Mouse (Mus musculus): ENCODE data around the gene Stk4. TPM values are rescaled to one million over a fixed set of nuclear protein-coding genes. Genes with fewer than 3 reads are reported as not detected.
A peak's percentile ranks its signal among the peaks of the same experiment; 100 is the strongest.

Gene Stk4
- polyA plus RNA-seq, 1 experiment from 2014 or later = 14.2 TPM

DNA sequence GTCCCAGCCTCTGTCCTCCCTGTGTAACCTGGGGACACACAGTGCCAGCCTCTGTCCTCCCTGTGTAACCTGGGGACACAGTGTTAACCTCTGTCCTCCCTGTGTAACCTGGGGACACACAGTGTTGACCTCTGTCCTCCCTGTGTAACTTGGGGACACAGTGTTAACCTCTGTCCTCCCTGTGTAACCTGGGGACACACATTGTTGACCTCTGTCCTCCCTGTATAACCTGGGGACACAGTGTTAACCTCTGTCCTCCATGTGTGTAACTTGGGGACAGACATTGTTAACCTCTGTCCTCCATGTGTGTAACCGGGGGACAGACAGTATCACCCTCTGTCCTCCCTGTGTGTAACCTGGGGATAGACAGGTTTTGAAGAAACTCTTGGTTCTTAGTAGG lies 61.5 kb downstream of the Stk4 start:
- WGBS = 92% methylated on average over 1 of the region's 1 CpGs
- H3K27me3 ChIP-seq (replicated peaks) = no peaks in the 10 kb centered on the region
- H3K4me2 ChIP-seq = no peak overlapping the region
- no peak overlapping the region for H3K27ac ChIP-seq (replicated peaks)
- H3K9ac ChIP-seq = no peak overlapping the region
- H3K9me3 ChIP-seq = no peaks in the 10 kb centered on the region
- H3K4me1 ChIP-seq = peaks cover 15% of the 10 kb centered on the region
- peaks cover 12% of the 10 kb centered on the region; the same call in 1 of the 2 replicates for H3K36me3 ChIP-seq
- no peak overlapping the region for H3K4me3 ChIP-seq
- no peak for ATAC-seq (ENCODE audit: extremely low read depth, insufficient number of reproducible peaks, low FRiP score, low TSS enrichment)

DNA sequence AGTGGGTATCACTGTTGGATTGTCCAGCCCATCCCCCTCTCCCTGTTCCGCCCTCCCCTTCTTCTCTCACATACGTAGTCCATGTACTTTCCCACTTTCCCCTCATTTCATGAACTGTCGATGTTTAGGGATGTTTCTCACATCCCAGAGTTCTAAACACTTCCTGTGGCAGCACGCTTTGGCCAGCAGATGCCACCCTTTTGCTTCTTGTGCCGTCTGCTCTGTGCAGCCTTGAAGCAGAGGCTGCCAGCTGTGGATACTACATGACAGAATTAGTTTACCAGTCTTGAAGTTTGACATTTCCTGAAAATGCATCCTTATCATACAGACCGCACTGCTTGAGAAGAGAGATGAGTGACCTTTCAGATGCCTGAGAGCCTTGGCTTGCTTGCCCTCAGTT lies 64.4 kb downstream of the Stk4 start:
- Histone ChIP-seq H3K27me3 (replicated peaks) (no peaks in the 10 kb centered on the region), H3K4me1 (peaks cover 30% of the 10 kb centered on the region), H3K4me3 (no peak overlapping the region), H3K36me3 (peaks cover 12% of the 10 kb centered on the region; the same call in 1 of the 2 replicates), H3K27ac (replicated peaks) (no peak overlapping the region), H3K4me2 (no peak overlapping the region), H3K9ac (no peak overlapping the region), H3K9me3 (no peaks in the 10 kb centered on the region)
- ATAC-seq (ENCODE audit: extremely low read depth, insufficient number of reproducible peaks, low FRiP score, low TSS enrichment) = no peak; the same call in 1 of the 2 replicates
- 51% methylated on average over 6 of the region's 6 CpGs for WGBS

DNA sequence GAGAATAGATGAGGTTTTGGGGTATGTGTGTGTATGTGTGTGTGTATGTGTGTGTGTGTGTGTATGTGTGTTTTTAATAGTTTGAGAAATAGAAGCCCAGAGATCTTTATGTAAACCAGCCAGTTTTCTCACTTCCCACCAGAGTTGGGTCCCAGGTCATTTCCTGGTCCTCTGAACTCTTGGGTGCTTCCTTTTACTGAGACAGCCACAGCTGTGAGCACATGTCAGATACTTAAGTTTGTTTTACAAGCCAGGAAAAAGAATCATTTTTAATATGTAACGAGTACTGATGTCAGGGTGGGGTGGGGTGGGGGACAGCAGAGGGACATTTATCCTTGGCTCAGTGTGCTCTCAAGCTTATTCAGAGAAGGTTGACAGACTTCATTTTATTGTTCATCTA lies 65.2 kb downstream of the Stk4 start:
- H3K27me3 ChIP-seq (replicated peaks) = no peaks in the 10 kb centered on the region
- no peak for ATAC-seq (ENCODE audit: extremely low read depth, insufficient number of reproducible peaks, low FRiP score, low TSS enrichment)
- peaks cover 12% of the 10 kb centered on the region; the same call in 1 of the 2 replicates for H3K36me3 ChIP-seq
- 73% methylated on average over 1 of the region's 1 CpGs for WGBS
- H3K4me3 ChIP-seq = no peak overlapping the region
- no peaks in the 10 kb centered on the region for H3K9me3 ChIP-seq
- H3K27ac ChIP-seq (replicated peaks) = peak overlapping the region; percentile 53
- no peak overlapping the region for H3K9ac ChIP-seq
- peaks cover 36% of the 10 kb centered on the region for H3K4me1 ChIP-seq
- no peak overlapping the region for H3K4me2 ChIP-seq

DNA sequence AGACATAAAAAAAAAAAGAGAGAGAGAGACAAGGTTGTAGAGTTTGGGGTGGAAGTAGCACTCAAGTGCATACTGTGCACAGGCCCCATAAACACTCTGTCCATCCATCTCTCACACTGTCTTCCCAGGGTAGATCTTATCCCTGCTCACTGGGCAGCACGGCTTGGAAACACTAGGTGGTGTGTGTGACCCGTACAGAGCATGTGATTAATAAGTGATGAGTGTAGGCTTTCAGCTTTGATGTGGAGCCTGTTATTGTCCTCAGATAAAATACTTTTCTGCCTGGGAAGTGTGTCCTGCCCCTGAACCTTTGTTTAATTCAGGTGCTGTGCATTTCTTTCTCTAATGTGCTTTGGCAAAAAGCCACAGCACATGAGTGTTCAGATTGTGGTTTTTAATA lies 66.3 kb downstream of the Stk4 start:
- peak overlapping the region; percentile 53 for H3K27ac ChIP-seq (replicated peaks)
- H3K4me1 ChIP-seq = peaks cover 46% of the 10 kb centered on the region
- no peak for ATAC-seq (ENCODE audit: extremely low read depth, insufficient number of reproducible peaks, low FRiP score, low TSS enrichment)
- peaks cover 3% of the 10 kb centered on the region; the same call in 1 of the 2 replicates for H3K36me3 ChIP-seq
- no peak overlapping the region for H3K4me3 ChIP-seq
- no peak overlapping the region; the same call in 1 of the 2 replicates for H3K9ac ChIP-seq
- 20% methylated on average over 2 of the region's 2 CpGs for WGBS
- H3K4me2 ChIP-seq = no peak overlapping the region
- no peaks in the 10 kb centered on the region for H3K27me3 ChIP-seq (replicated peaks)
- no peaks in the 10 kb centered on the region for H3K9me3 ChIP-seq

DNA sequence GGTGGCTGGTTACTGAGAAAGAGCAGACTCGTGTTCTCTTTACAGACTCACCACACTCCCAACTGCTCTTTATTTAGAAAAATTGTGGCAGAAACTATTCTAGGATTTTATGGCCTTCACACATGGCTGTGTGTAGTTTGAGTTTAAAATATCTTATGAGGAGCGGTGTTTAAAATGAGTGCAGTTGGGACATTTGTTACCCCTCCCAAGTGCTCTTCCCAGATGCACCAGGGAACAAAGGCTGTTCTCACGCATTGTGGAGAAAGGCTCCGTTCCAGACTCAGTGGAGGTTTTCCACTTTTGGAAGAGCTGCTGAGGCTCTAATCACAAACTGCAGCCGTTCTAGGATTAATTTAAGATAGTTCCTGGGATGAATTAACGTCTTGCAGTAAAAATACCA lies 67.6 kb downstream of the Stk4 start:
- H3K9me3 ChIP-seq = no peaks in the 10 kb centered on the region
- peak overlapping the region; percentile 26 for H3K27ac ChIP-seq (replicated peaks)
- H3K4me3 ChIP-seq = no peak overlapping the region
- 0 out of 2 replicates have a peak overlapping the region, but pooled peaks have one; percentile 3 for H3K9ac ChIP-seq
- no peaks in the 10 kb centered on the region for H3K27me3 ChIP-seq (replicated peaks)
- no peak overlapping the region for H3K4me2 ChIP-seq
- 51% methylated on average over 6 of the region's 6 CpGs for WGBS
- ATAC-seq (ENCODE audit: extremely low read depth, insufficient number of reproducible peaks, low FRiP score, low TSS enrichment) = no peak
- no peaks in the 10 kb centered on the region for H3K36me3 ChIP-seq
- H3K4me1 ChIP-seq = peaks cover 59% of the 10 kb centered on the region

DNA sequence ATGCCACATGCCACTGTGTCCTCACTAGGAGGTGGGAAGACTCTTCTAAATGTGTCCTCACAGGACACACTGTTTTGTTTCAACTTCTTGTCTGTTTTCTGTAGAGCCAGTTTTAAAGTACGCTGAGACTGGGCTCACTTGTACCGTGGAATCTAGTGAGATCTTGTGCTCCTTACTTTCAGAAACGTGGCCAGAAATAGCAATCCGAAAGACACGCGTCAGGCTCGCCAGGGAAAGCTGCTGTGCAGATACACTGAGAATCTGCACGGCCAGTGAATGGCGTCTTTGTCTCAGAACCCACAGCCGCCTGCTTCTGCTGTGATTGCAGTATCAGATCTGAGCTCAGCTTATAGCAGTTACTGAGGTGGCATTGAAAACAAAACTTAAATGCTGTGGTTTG lies 71.9 kb downstream of the Stk4 start:
- Histone ChIP-seq H3K9me3 (no peaks in the 10 kb centered on the region), H3K36me3 (0 out of 2 replicates have a peak, but pooled peaks cover 3% of the 10 kb centered on the region), H3K9ac (peak overlapping the region; percentile 7; the same call in 1 of the 2 replicates), H3K27ac (replicated peaks) (peak overlapping the region; percentile 84), H3K27me3 (replicated peaks) (no peaks in the 10 kb centered on the region), H3K4me1 (peaks cover 64% of the 10 kb centered on the region), H3K4me3 (no peak overlapping the region), H3K4me2 (peak overlapping the region; percentile 51)
- no peak for ATAC-seq (ENCODE audit: extremely low read depth, insufficient number of reproducible peaks, low FRiP score, low TSS enrichment)
- 21% methylated on average over 10 of the region's 10 CpGs for WGBS

DNA sequence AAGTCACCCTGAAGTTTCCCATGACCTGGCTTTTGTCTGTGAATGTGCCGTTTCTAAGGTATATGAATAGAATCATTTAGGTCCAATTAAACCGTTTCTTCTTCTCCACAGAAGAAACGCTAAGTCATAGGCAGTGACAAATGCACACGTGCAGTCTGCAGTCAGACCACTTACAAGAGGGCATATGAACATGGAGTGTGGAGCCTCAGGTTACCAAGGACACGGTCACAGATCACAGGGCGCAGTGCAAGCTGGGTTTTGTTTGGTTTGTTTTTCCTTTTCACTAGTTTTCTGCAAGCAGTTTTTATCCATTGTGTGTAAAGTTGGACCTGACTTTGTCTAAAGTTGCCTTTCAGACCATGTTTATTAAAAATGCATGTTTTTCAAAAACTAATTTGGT lies 73.9 kb downstream of the Stk4 start:
- Histone ChIP-seq H3K27ac (replicated peaks) (no peak overlapping the region), H3K4me3 (no peak overlapping the region), H3K9ac (no peak overlapping the region), H3K4me2 (no peak overlapping the region), H3K4me1 (peaks cover 56% of the 10 kb centered on the region), H3K9me3 (no peaks in the 10 kb centered on the region), H3K36me3 (0 out of 2 replicates have a peak, but pooled peaks cover 3% of the 10 kb centered on the region), H3K27me3 (replicated peaks) (no peaks in the 10 kb centered on the region)
- no peak for ATAC-seq (ENCODE audit: extremely low read depth, insufficient number of reproducible peaks, low FRiP score, low TSS enrichment)
- 85% methylated on average over 6 of the region's 6 CpGs for WGBS

DNA sequence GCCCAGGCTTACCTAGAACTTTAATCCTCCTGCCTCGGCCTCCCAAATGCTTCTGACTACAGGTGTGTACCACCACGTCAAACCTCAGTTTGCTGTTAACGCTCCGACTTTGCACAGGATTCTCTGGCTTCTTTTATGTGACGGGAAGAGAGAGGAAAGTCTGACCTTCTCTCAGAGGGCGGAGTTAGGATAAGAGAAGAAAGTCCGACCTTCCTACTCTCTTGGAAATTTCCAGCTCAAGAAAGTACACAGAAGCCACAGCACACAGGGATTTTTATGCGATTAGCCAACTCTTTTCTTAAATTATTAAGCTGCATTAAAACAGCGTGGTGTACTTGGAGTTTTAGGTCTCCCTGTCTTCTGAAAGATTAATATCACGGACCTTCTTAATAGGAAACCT lies 74.4 kb downstream of the Stk4 start:
- H3K27ac ChIP-seq (replicated peaks) = no peak overlapping the region
- H3K36me3 ChIP-seq = 0 out of 2 replicates have a peak, but pooled peaks cover 3% of the 10 kb centered on the region
- no peak for ATAC-seq (ENCODE audit: extremely low read depth, insufficient number of reproducible peaks, low FRiP score, low TSS enrichment)
- H3K4me1 ChIP-seq = peaks cover 61% of the 10 kb centered on the region
- H3K9ac ChIP-seq = no peak overlapping the region; the same call in 1 of the 2 replicates
- H3K4me2 ChIP-seq = no peak overlapping the region
- no peaks in the 10 kb centered on the region for H3K9me3 ChIP-seq
- WGBS = 71% methylated on average over 10 of the region's 10 CpGs
- H3K4me3 ChIP-seq = no peak overlapping the region
- no peaks in the 10 kb centered on the region for H3K27me3 ChIP-seq (replicated peaks)

DNA sequence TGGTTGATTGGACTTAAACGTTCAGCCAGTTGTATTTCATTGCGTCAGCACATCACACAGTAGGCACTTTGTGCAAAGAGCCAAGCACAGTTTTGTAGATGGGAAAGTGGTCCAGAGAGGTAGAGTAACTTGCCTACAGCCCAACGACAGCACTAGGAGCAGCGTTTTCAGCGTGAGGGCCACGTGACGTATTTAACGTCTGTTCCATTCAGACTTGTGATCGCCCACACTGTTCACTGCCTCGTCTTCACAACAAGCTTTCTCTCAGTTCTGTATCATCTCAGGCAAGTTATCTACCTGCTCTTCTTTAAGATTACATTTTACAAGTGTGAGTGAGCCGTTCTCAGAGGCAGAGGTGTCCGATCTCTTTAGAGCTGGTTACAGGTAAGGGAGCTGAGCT lies 76.4 kb downstream of the Stk4 start:
- Histone ChIP-seq H3K27ac (replicated peaks) (no peak overlapping the region), H3K27me3 (replicated peaks) (no peaks in the 10 kb centered on the region), H3K4me3 (no peak overlapping the region), H3K4me2 (no peak overlapping the region), H3K36me3 (peaks cover 5% of the 10 kb centered on the region), H3K9ac (no peak overlapping the region), H3K4me1 (peaks cover 60% of the 10 kb centered on the region), H3K9me3 (no peaks in the 10 kb centered on the region)
- ATAC-seq (ENCODE audit: extremely low read depth, insufficient number of reproducible peaks, low FRiP score, low TSS enrichment) = no peak
- WGBS = 87% methylated on average over 12 of the region's 12 CpGs

DNA sequence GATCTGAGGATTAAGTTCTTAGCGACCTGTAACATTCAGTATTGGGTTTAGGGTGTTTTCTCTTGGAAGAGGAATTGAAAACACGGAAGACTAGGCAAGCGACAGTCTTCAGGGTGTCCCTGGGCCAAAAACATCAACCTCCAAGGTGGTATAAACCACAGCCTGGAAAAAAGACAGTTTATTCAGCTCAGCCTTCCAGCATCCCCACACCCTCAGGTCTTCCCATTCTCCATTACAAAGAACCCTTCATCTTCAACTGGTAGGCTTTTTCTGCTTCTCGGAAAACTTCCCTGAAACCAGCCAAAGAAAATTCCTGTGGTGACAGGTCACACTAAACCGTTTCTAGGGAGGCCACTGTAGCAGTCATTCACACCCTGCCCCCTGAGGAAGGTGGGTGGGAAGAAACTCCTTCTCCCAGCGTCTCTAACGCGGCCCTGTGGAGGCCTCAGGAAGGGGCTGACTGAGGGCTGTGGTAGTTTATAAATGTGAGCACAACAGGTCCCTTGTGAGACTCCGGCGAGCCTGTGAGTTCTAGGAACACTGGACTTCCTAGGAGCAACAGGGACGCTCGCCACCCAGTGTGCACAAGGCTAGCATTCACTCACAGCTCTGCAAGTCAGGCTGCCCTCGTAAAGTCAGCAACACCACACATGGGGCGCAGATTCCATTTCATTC lies 80.1 kb downstream of the Stk4 start:
- Histone ChIP-seq H3K36me3 (peaks cover 38% of the 10 kb centered on the region), H3K9ac (peak overlapping the region; percentile 62), H3K27ac (replicated peaks) (peak overlapping the region; percentile 65), H3K4me2 (peak overlapping the region; percentile 4; the same call in 1 of the 2 replicates), H3K9me3 (no peaks in the 10 kb centered on the region), H3K4me3 (no peak overlapping the region), H3K27me3 (replicated peaks) (no peaks in the 10 kb centered on the region), H3K4me1 (peaks cover 26% of the 10 kb centered on the region)
- ATAC-seq (ENCODE audit: extremely low read depth, insufficient number of reproducible peaks, low FRiP score, low TSS enrichment) = no peak
- 32% methylated on average over 14 of the region's 14 CpGs for WGBS

DNA sequence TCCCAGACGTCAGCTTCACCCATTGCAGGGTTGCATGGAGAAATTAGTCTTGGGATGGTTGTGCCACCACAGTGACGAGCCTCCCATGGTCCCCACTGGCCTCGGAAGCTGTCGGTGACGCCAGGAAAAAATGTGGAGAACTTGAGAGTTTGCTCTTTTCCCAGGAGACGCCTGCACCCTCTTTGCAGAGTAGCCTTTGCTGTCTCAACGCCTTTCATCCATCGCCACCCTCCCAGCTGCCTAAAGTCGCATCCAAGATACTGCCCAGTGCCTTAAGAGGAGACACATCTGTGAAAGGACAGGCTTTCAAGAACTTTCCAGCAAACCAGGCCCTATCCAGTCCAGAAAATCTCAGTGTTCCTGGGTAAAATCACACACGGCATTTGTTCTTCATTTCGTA lies 82.2 kb downstream of the Stk4 start:
- no peak overlapping the region for H3K9ac ChIP-seq
- no peak overlapping the region for H3K4me3 ChIP-seq
- H3K9me3 ChIP-seq = no peaks in the 10 kb centered on the region
- H3K36me3 ChIP-seq = peaks cover 48% of the 10 kb centered on the region
- ATAC-seq (ENCODE audit: extremely low read depth, insufficient number of reproducible peaks, low FRiP score, low TSS enrichment) = no peak
- no peak overlapping the region for H3K4me2 ChIP-seq
- H3K4me1 ChIP-seq = peaks cover 24% of the 10 kb centered on the region
- 85% methylated on average over 11 of the region's 11 CpGs for WGBS
- H3K27ac ChIP-seq (replicated peaks) = no peak overlapping the region
- H3K27me3 ChIP-seq (replicated peaks) = no peaks in the 10 kb centered on the region

DNA sequence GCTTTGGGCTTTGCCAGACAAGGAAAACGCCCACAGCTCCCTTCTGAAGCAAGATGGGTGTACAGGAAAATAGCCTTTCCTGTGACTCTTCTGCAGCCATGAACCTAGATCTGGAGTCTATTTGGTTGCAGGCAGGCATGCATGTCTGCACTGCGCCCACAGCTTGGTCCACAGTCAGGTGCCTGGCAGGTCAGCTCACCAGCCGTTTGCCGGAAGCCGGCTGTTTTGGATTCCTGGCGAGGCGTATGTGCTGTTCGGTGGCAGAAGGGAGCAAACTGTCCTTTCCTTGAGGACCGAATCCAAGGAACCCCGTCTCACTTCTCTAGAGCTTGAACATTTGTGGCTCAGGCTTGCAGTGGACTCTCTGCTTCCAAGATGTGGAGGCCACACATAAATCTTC lies 83.9 kb downstream of the Stk4 start:
- Histone ChIP-seq H3K4me1 (peaks cover 21% of the 10 kb centered on the region), H3K9ac (no peak overlapping the region), H3K4me2 (no peak overlapping the region), H3K27ac (replicated peaks) (no peak overlapping the region), H3K9me3 (no peaks in the 10 kb centered on the region), H3K4me3 (no peak overlapping the region), H3K27me3 (replicated peaks) (no peaks in the 10 kb centered on the region), H3K36me3 (peaks cover 50% of the 10 kb centered on the region)
- ATAC-seq (ENCODE audit: extremely low read depth, insufficient number of reproducible peaks, low FRiP score, low TSS enrichment) = no peak
- WGBS = 87% methylated on average over 10 of the region's 10 CpGs

Data from heart, embryonic 13.5 days (tissue).